Mouse (Mus musculus) mesoderm, embryonic 11.5 days (tissue): ENCODE results near the gene Gsk3b.
A peak's percentile ranks its signal among the peaks of the same experiment; 100 is the strongest.
"Not testable (repeated sequence)": the region's sequence is repeated elsewhere in the genome, so short reads cannot be mapped to it uniquely, and the experiment has no call there.

Experiments used
- DNase-seq: peaks from one replicate; pipeline ENCODE4 v3.0.0-alpha.2; 2012; ENCODE audit warnings: low read depth, low spot score

The Gsk3b gene

GRCm38 (mm10) chr16:38088629-38089446, at the start of gene Gsk3b:
Gene Gsk3b, plus strand, starts transcription at chr16:38089001.
- peak; percentile 99 for DNase-seq

GRCm38 (mm10) chr16:38042160-38042559, 46.6 kb upstream of the Gsk3b start:
- DNase-seq = no peak

GRCm38 (mm10) chr16:38044551-38044950, 44.2 kb upstream of the Gsk3b start:
- no peak for DNase-seq

- no peak for DNase-seq
Measured at GRCm38 (mm10) chr16:38047781-38048558, 40.8 kb upstream of the Gsk3b start.

GRCm38 (mm10) chr16:38057898-38058297, 30.9 kb upstream of the Gsk3b start:
- DNase-seq = no peak

- DNase-seq = no peak
Measured at GRCm38 (mm10) chr16:38058836-38059235, 30.0 kb upstream of the Gsk3b start.

GRCm38 (mm10) chr16:38059631-38060030, 29.2 kb upstream of the Gsk3b start:
- no peak for DNase-seq

GRCm38 (mm10) chr16:38073859-38074631, 14.8 kb upstream of the Gsk3b start:
- not testable (repeated sequence) for DNase-seq

GRCm38 (mm10) chr16:38080201-38080600, 8.6 kb upstream of the Gsk3b start:
- DNase-seq = no peak

- peak; percentile 6 for DNase-seq
Measured at GRCm38 (mm10) chr16:38087231-38087630, 1.6 kb upstream of the Gsk3b start.

GRCm38 (mm10) chr16:38087645-38088125, 1.1 kb upstream of the Gsk3b start:
- peak; percentile 54 for DNase-seq

- DNase-seq = no peak
Measured at GRCm38 (mm10) chr16:38088126-38088628, 624 bp upstream of the Gsk3b start.

- DNase-seq = peak; percentile 67
Measured at GRCm38 (mm10) chr16:38089447-38090170, 808 bp downstream of the Gsk3b start.

GRCm38 (mm10) chr16:38090341-38091005, 1.7 kb downstream of the Gsk3b start:
- DNase-seq = peak; percentile 15

GRCm38 (mm10) chr16:38091041-38091440, 2.2 kb downstream of the Gsk3b start:
- DNase-seq = no peak

GRCm38 (mm10) chr16:38091706-38092105, 2.9 kb downstream of the Gsk3b start:
- DNase-seq = no peak

- DNase-seq = peak; percentile 30
Measured at GRCm38 (mm10) chr16:38092598-38092997, 3.8 kb downstream of the Gsk3b start.

GRCm38 (mm10) chr16:38095181-38095851, 6.5 kb downstream of the Gsk3b start:
- no peak for DNase-seq

GRCm38 (mm10) chr16:38097521-38097920, 8.7 kb downstream of the Gsk3b start:
- no peak for DNase-seq

GRCm38 (mm10) chr16:38099325-38099724, 10.5 kb downstream of the Gsk3b start:
- DNase-seq = no peak
